Mouse (Mus musculus) liver, embryonic 14.5 days (tissue): ENCODE data around the gene Plekhs1. TPM values are rescaled to one million over a fixed set of nuclear protein-coding genes. Genes with fewer than 3 reads are reported as not detected.
A peak's percentile ranks its signal among the peaks of the same experiment; 100 is the strongest.

Source experiments
- ATAC-seq: fragments of 200-750 bp; cut with Nextera tagmentation; 2 replicates; pipeline ENCODE4 v1.8.0; 2017; ENCODE audit warnings: moderate number of reproducible peaks, mild to moderate bottlenecking, moderate library complexity; ENCODE audit not compliant: insufficient read depth
- DNase-seq, 3 experiments: peaks; one replicate each; pipeline ENCODE4 v3.0.0-alpha.2; 2012 to 2013; ENCODE audit warnings: low read depth in 3 of 3, low spot score in 3 of 3
- H3K27ac ChIP-seq: fragments of 300-500 bp; sonication (generic); 2 replicates; pipeline ENCODE4 v1.5.1; 2014; ENCODE audit warnings: moderate library complexity, mild to moderate bottlenecking, control low read depth, inconsistent platforms
- H3K27me3 ChIP-seq: fragments of 300-500 bp; sonication (generic); 2 replicates; pipeline ENCODE4 v1.6.1; 2014; ENCODE audit warnings: mild to moderate bottlenecking, low read length, moderate library complexity; ENCODE audit not compliant: control insufficient read depth, insufficient read depth
- H3K36me3 ChIP-seq: fragments of 300-500 bp; sonication (generic); replicated peaks from 2 replicates; pipeline ENCODE4 v1.6.1; 2014; ENCODE audit warnings: low read depth; ENCODE audit not compliant: control insufficient read depth, insufficient read depth
- H3K4me1 ChIP-seq, 2 experiments: fragments of 200-500 bp in 1 of 2; fragments of 300-500 bp in 1 of 2; sonication (generic) in 1 of 2; replicated peaks; 2 replicates each; pipeline ENCODE4 v1.6.1; 2012 to 2014; ENCODE audit warnings: antibody characterized with exemption in 1 of 2, inconsistent platforms in 1 of 2, low read length in 1 of 2; ENCODE audit not compliant: control insufficient read depth in 2 of 2, insufficient read depth in 2 of 2
- H3K4me2 ChIP-seq: fragments of 300-500 bp; sonication (generic); 2 replicates; pipeline ENCODE4 v1.6.1; 2014; ENCODE audit warnings: low read depth, mild to moderate bottlenecking, control low read depth, moderate library complexity
- H3K4me3 ChIP-seq, 2 experiments: fragments of 200-500 bp in 1 of 2; fragments of 300-500 bp in 1 of 2; sonication (generic) in 1 of 2; 2 replicates each; pipeline ENCODE4 v1.5.1; 2012 to 2014; ENCODE audit warnings: low read depth in 2 of 2, low read length in 2 of 2, mild to moderate bottlenecking in 2 of 2, control low read depth in 1 of 2, inconsistent platforms in 1 of 2, moderate library complexity in 1 of 2; ENCODE audit not compliant: insufficient read depth in 1 of 2
- H3K9ac ChIP-seq: fragments of 300-500 bp; sonication (generic); replicated peaks from 2 replicates; pipeline ENCODE4 v1.6.1; 2014; ENCODE audit warnings: mild to moderate bottlenecking, control low read depth, moderate library complexity
- H3K9me3 ChIP-seq: fragments of 300-500 bp; sonication (generic); 2 replicates; pipeline ENCODE4 v1.6.1; 2016; ENCODE audit warnings: low read length, mixed read lengths; ENCODE audit not compliant: control insufficient read depth
- CTCF ChIP-seq: IDR thresholded peaks from 2 replicates; pipeline ENCODE4 v1.5.1; 2016; ENCODE audit warnings: antibody characterized with exemption, low read depth, control low read depth
- EP300 ChIP-seq: IDR thresholded peaks from 2 replicates; pipeline ENCODE4 v1.6.1; 2016; ENCODE audit warnings: antibody characterized with exemption, low read depth
- WGBS: fragments of 180-500 bp; shearing (Covaris S2); extraction: QIAGEN DNeasy Blood & Tissue Kit; methylation state at CpG from one replicate; pipeline ENCODE4 v1.1.7; 2014; ENCODE audit not compliant: insufficient replicate concordance; 5-methylcytosine and 5-hydroxymethylcytosine counted together
- polyA plus RNA-seq, 2 experiments: library from polyadenylated mRNA; depleted of rRNA in 1 of 2; stranded (reverse) in 1 of 2; unstranded in 1 of 2; fragments of >200 nt; fragmentation: Nextera tagmentation in 1 of 2; extraction: Ambion mirVana in 1 of 2; gene quantifications; 2 replicates each; pipeline versions ENCODE4 v1.2.1 to v1.2.3; 2012 to 2014

Gene Plekhs1
- polyA plus RNA-seq, 2 experiments, result 0.08 TPM; not detected in 1

GRCm38 (mm10) chr19:56433581-56433980, 27.9 kb upstream of the Plekhs1 start:
- H3K27me3 ChIP-seq, result no peaks in the 10 kb centered on the region
- H3K9ac ChIP-seq, result no peak overlapping the region
- peaks cover 12% of the 10 kb centered on the region for H3K36me3 ChIP-seq
- peaks cover 5% of the 10 kb centered on the region in 2 experiments for H3K4me1 ChIP-seq
- DNase-seq, result no peak
- WGBS, result 81% methylated on average over 7 of the region's 7 CpGs
- TF ChIP-seq EP300 (no peak), CTCF (no peak)
- H3K27ac ChIP-seq, result no peak overlapping the region
- no peaks in the 10 kb centered on the region for H3K9me3 ChIP-seq
- H3K4me3 ChIP-seq, result no peak overlapping the region
- no peak for ATAC-seq
- H3K4me2 ChIP-seq, result no peak overlapping the region

GRCm38 (mm10) chr19:56436380-56436779, 25.1 kb upstream of the Plekhs1 start:
- Histone ChIP-seq H3K9me3 (no peaks in the 10 kb centered on the region), H3K9ac (no peak overlapping the region), H3K27ac (no peak overlapping the region), H3K4me2 (no peak overlapping the region), H3K36me3 (peaks cover 12% of the 10 kb centered on the region), H3K4me1 (peaks cover 22 to 25% of the 10 kb centered on the region in 2 experiments), H3K27me3 (no peaks in the 10 kb centered on the region), H3K4me3 (no peak overlapping the region)
- TF ChIP-seq EP300 (no peak), CTCF (no peak)
- WGBS, result 90% methylated on average over 13 of the region's 13 CpGs
- ATAC-seq (no peak), DNase-seq (no peak)

- no peaks in the 10 kb centered on the region for H3K9me3 ChIP-seq
- DNase-seq (no peak), ATAC-seq (peak; percentile 4; the same call in 1 of the 2 replicates)
- no peak for TF ChIP-seq EP300
- TF ChIP-seq CTCF, result no peak
- no peaks in the 10 kb centered on the region for H3K27me3 ChIP-seq
- H3K4me2 ChIP-seq, result peak overlapping the region; percentile 44
- peaks cover 22 to 25% of the 10 kb centered on the region in 2 experiments for H3K4me1 ChIP-seq
- no peak overlapping the region for H3K4me3 ChIP-seq
- WGBS, result 62% methylated on average over 7 of the region's 7 CpGs
- H3K9ac ChIP-seq, result no peak overlapping the region
- peak overlapping the region; percentile 71 for H3K27ac ChIP-seq
- H3K36me3 ChIP-seq, result peaks cover 12% of the 10 kb centered on the region
Measured at GRCm38 (mm10) chr19:56438357-56439071, 22.9 kb upstream of the Plekhs1 start.

GRCm38 (mm10) chr19:56439072-56439434, 22.4 kb upstream of the Plekhs1 start:
- peak overlapping the region; percentile 44 for H3K4me2 ChIP-seq
- H3K27ac ChIP-seq, result peak overlapping the region; percentile 71

GRCm38 (mm10) chr19:56443445-56443844, 18.0 kb upstream of the Plekhs1 start:
- no peak overlapping the region for H3K4me3 ChIP-seq
- H3K27me3 ChIP-seq, result no peaks in the 10 kb centered on the region
- H3K4me2 ChIP-seq, result no peak overlapping the region
- WGBS, result 79% methylated on average over 14 of the region's 14 CpGs
- TF ChIP-seq EP300 (no peak), CTCF (no peak)
- H3K9me3 ChIP-seq, result no peaks in the 10 kb centered on the region
- H3K36me3 ChIP-seq, result no peaks in the 10 kb centered on the region; the same call in 1 of the 2 replicates
- H3K9ac ChIP-seq, result no peak overlapping the region
- ATAC-seq, result no peak
- no peak for DNase-seq
- H3K27ac ChIP-seq, result no peak overlapping the region
- peaks cover 19 to 21% of the 10 kb centered on the region in 2 experiments for H3K4me1 ChIP-seq

More at GRCm38 (mm10) chr19:56439072-56439434, 22.4 kb upstream of the Plekhs1 start:
- ATAC-seq (peak; percentile 97), DNase-seq (peak; percentile 72 to 80 (median 79))
- WGBS, result 7% methylated on average over 6 of the region's 6 CpGs
- TF ChIP-seq CTCF, result 0 out of 2 replicates have a peak, but pooled peaks have one; percentile 8
- peak; percentile 92 for TF ChIP-seq EP300
- Histone ChIP-seq H3K36me3 (peaks cover 11% of the 10 kb centered on the region), H3K9me3 (no peaks in the 10 kb centered on the region), H3K4me3 (no peak overlapping the region), H3K27me3 (no peaks in the 10 kb centered on the region), H3K9ac (no peak overlapping the region), H3K4me1 (peaks cover 22 to 25% of the 10 kb centered on the region in 2 experiments)
